Mouse (Mus musculus): Measurements from ENCODE around the gene Hspa1a. TPM values are rescaled to one million over a fixed set of nuclear protein-coding genes. Genes with fewer than 3 reads are reported as not detected.

Hspa1a gene
- total RNA-seq, 1 experiment from 2014 or later = 8.6 TPM

DNA sequence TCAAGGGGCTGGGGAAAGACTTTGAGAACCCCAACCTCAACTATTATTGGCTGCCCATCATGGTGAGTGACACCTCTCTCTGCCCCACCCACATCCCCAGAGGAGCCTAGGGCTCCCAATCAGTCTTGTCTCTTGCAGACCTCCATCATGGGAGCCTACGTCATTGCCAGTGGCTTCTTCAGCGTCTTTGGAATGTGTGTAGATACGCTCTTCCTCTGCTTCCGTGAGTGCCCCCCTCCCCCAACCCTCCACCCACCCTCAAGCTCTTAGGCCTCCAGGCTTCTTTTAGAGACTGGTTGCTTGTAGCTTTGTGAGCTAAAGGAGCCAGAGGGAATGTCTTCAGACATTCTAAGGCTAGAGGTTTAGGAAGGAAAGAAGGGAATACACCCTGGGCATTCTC, 43.1 kb downstream of the Hspa1a start:
- ATAC-seq (replicated peaks; ENCODE audit: insufficient number of reproducible peaks, low FRiP score, low TSS enrichment, poor library complexity, severe bottlenecking) = no peak

GRCm38 (mm10) chr17:34927306-34928019, 44.5 kb downstream of the Hspa1a start:
- ATAC-seq (replicated peaks; ENCODE audit: insufficient number of reproducible peaks, low FRiP score, low TSS enrichment, poor library complexity, severe bottlenecking) = no peak

- no peak for ATAC-seq (replicated peaks; ENCODE audit: insufficient number of reproducible peaks, low FRiP score, low TSS enrichment, poor library complexity, severe bottlenecking)
Measured at GRCm38 (mm10) chr17:34924258-34924657, 47.7 kb downstream of the Hspa1a start.

GRCm38 (mm10) chr17:34922939-34923338, 49.0 kb downstream of the Hspa1a start:
- ATAC-seq (replicated peaks; ENCODE audit: insufficient number of reproducible peaks, low FRiP score, low TSS enrichment, poor library complexity, severe bottlenecking) = no peak

Other genes with a start within 250 kb of the Hspa1a start
- 0.19 to 0.64 TPM (median 0.19 TPM) in 3 replicates for gene C4b, start 228.3 kb downstream of the Hspa1a start, total RNA-seq (2017)
- not detected in 3 replicates for gene Cyp21a1, start 167.6 kb downstream of the Hspa1a start, total RNA-seq (2017)
- gene Stk19, start 135.2 kb downstream of the Hspa1a start, total RNA-seq (2017) = 28.8 to 49.5 TPM (median 40.0 TPM) in 3 replicates
- 13.2 to 57.9 TPM (median 29.1 TPM) in 3 replicates for gene Dxo, start 135.1 kb downstream of the Hspa1a start, total RNA-seq (2017)
- 55.7 to 103 TPM (median 62.4 TPM) in 3 replicates for gene Skiv2l, start 121.9 kb downstream of the Hspa1a start, total RNA-seq (2017)
- 16.3 to 45.3 TPM (median 33.1 TPM) in 3 replicates for gene Nelfe, start 121.8 kb downstream of the Hspa1a start, total RNA-seq (2017)
- gene Cfb, start 109.6 kb downstream of the Hspa1a start, total RNA-seq (2017) = 1.1 to 4.8 TPM (median 2.8 TPM) in 3 replicates
- 0.57 to 1.7 TPM (median 1.6 TPM) in 3 replicates for gene Zbtb12, start 92.7 kb downstream of the Hspa1a start, total RNA-seq (2017)
- not detected in 3 replicates for gene Gm20547, start 90.1 kb downstream of the Hspa1a start, total RNA-seq (2017)
- not detected in 3 replicates for gene C2, start 73.9 kb downstream of the Hspa1a start, total RNA-seq (2017)
- 92.4 to 105 TPM (median 102 TPM) in 3 replicates for gene Ehmt2, start 73.7 kb downstream of the Hspa1a start, total RNA-seq (2017)
- gene Slc44a4, start 57.7 kb downstream of the Hspa1a start, total RNA-seq (2017) = not detected in 3 replicates
- gene Neu1, start 40.9 kb downstream of the Hspa1a start, total RNA-seq (2017) = 29.6 to 39.9 TPM (median 37.2 TPM) in 3 replicates
- 12.5 to 375 TPM (median 15.8 TPM) in 3 replicates for gene Hspa1b, start 12.9 kb downstream of the Hspa1a start, total RNA-seq (2017)
- gene Gm20481, start 2.2 kb downstream of the Hspa1a start, total RNA-seq (2017) = 1.4 TPM in 1 of 3 replicates, not detected in the others
- gene Hspa1l, start 547 bp upstream of the Hspa1a start, total RNA-seq (2017) = 1.1 to 1.7 TPM in 2 of 3 replicates, not detected in the other
- gene Lsm2, start 9.7 kb upstream of the Hspa1a start, total RNA-seq (2017) = 9.3 to 13.9 TPM (median 10.6 TPM) in 3 replicates
- gene Vars, start 28.8 kb upstream of the Hspa1a start, total RNA-seq (2017) = 89.9 to 126 TPM (median 116 TPM) in 3 replicates
- not detected in 3 replicates for gene Vwa7, start 44.4 kb upstream of the Hspa1a start, total RNA-seq (2017)
- gene Sapcd1, start 55.9 kb upstream of the Hspa1a start, total RNA-seq (2017) = 1.2 TPM in 1 of 3 replicates, not detected in the others
- gene Msh5, start 74.6 kb upstream of the Hspa1a start, total RNA-seq (2017) = 0.76 to 1.6 TPM in 2 of 3 replicates, not detected in the other
- gene Clic1, start 77.8 kb upstream of the Hspa1a start, total RNA-seq (2017) = 356 to 514 TPM (median 477 TPM) in 3 replicates
- 1.1 TPM in 1 of 3 replicates, not detected in the others for gene Ddah2, start 86.9 kb upstream of the Hspa1a start, total RNA-seq (2017)
- not detected in 3 replicates for gene Ly6g6c, start 93.2 kb upstream of the Hspa1a start, total RNA-seq (2017)
- gene Mpig6b, start 94.0 kb upstream of the Hspa1a start, total RNA-seq (2017) = 0.57 to 3.1 TPM (median 0.75 TPM) in 3 replicates
- gene Ly6g6e, start 104.7 kb upstream of the Hspa1a start, total RNA-seq (2017) = not detected in 3 replicates
- 2.3 TPM in 1 of 3 replicates, not detected in the others for gene Ly6g6d, start 105.9 kb upstream of the Hspa1a start, total RNA-seq (2017)
- gene Ly6g6f, start 113.5 kb upstream of the Hspa1a start, total RNA-seq (2017) = 0.39 TPM in 1 of 3 replicates, not detected in the others
- 24.3 to 47.0 TPM (median 28.3 TPM) in 3 replicates for gene Abhd16a, start 117.1 kb upstream of the Hspa1a start, total RNA-seq (2017)
- not detected in 3 replicates for gene Ly6g5c, start 136.1 kb upstream of the Hspa1a start, total RNA-seq (2017)
- gene Ly6g5b, start 143.3 kb upstream of the Hspa1a start, total RNA-seq (2017) = not detected in 3 replicates
- 62.4 to 126 TPM (median 65.8 TPM) in 3 replicates for gene Gpank1, start 149.3 kb upstream of the Hspa1a start, total RNA-seq (2017)
- gene Csnk2b, start 149.9 kb upstream of the Hspa1a start, total RNA-seq (2017) = 188 to 293 TPM (median 226 TPM) in 3 replicates
- 33.5 to 43.7 TPM (median 42.6 TPM) in 3 replicates for gene D17H6S53E, start 154.2 kb upstream of the Hspa1a start, total RNA-seq (2017)
- gene Apom, start 159.9 kb upstream of the Hspa1a start, total RNA-seq (2017) = 1.4 TPM in 1 of 3 replicates, not detected in the others
- 72.4 to 192 TPM (median 104 TPM) in 3 replicates for gene Bag6, start 163.0 kb upstream of the Hspa1a start, total RNA-seq (2017)
- gene Prrc2a, start 192.7 kb upstream of the Hspa1a start, total RNA-seq (2017) = 21.3 to 57.6 TPM (median 32.1 TPM) in 3 replicates
- 20.7 to 64.8 TPM (median 31.9 TPM) in 3 replicates for gene Aif1, start 203.9 kb upstream of the Hspa1a start, total RNA-seq (2017)
- gene Lst1, start 216.3 kb upstream of the Hspa1a start, total RNA-seq (2017) = 763 to 1,006 TPM (median 964 TPM) in 3 replicates
- gene Ltb, start 222.3 kb upstream of the Hspa1a start, total RNA-seq (2017) = 38.1 to 48.1 TPM (median 38.4 TPM) in 3 replicates
- gene Tnf, start 229.9 kb upstream of the Hspa1a start, total RNA-seq (2017) = 37.0 to 62.7 TPM (median 38.1 TPM) in 3 replicates
- 1.7 TPM in 1 of 3 replicates, not detected in the others for gene Lta, start 233.2 kb upstream of the Hspa1a start, total RNA-seq (2017)
- 0.64 to 2.9 TPM (median 2.7 TPM) in 3 replicates for gene Gm16181, start 248.7 kb upstream of the Hspa1a start, total RNA-seq (2017)

Data from monocyte, adult 5-6 weeks (primary cell).